Mouse (Mus musculus): ENCODE results near the gene Clcn1. TPM values are rescaled to one million over a fixed set of nuclear protein-coding genes. Genes with fewer than 3 reads are reported as not detected.

Gene Clcn1
- 0.36 TPM in 1 of 2 replicates, not detected in the other for polyA plus RNA-seq (2012; ENCODE audit: insufficient read depth, insufficient read length, missing spikeins)

- Histone ChIP-seq H3K4me1 (ENCODE audit: control insufficient read depth, insufficient read depth, low read length) (peaks cover 8% of the 10 kb centered on the region), H3K4me3 (ENCODE audit: insufficient read depth, low read length) (no peak within 1 kb of the TSS), H3K27ac (ENCODE audit: insufficient read depth, low read depth, low read length) (no peak within 1 kb of the TSS)
- no peak for TF ChIP-seq POLR2A (IDR thresholded peaks at IDR 0.05; ENCODE audit: borderline replicate concordance, low read depth, low read length)
- TF ChIP-seq CTCF (IDR thresholded peaks at IDR 0.05; ENCODE audit: low read depth, low read length): no peak
These were observed at the start of gene Clcn1 for GRCm38 (mm10) chr6:42286448-42286847. TSS of gene Clcn1 (plus strand) at chr6:42286685.

- TF ChIP-seq CTCF (IDR thresholded peaks at IDR 0.05; ENCODE audit: low read depth, low read length) (no peak), POLR2A (IDR thresholded peaks at IDR 0.05; ENCODE audit: borderline replicate concordance, low read depth, low read length) (no peak)
- Histone ChIP-seq H3K4me3 (ENCODE audit: insufficient read depth, low read length) (no peak overlapping the region), H3K4me1 (ENCODE audit: control insufficient read depth, insufficient read depth, low read length) (no peaks in the 10 kb centered on the region), H3K27ac (ENCODE audit: insufficient read depth, low read depth, low read length) (no peak overlapping the region)
These were observed 49.1 kb upstream of the Clcn1 start for GRCm38 (mm10) chr6:42237276-42237805.

- Histone ChIP-seq H3K27ac (ENCODE audit: insufficient read depth, low read depth, low read length) (no peak overlapping the region), H3K4me1 (ENCODE audit: control insufficient read depth, insufficient read depth, low read length) (peaks cover 2% of the 10 kb centered on the region; the same call in 1 of the 2 replicates), H3K4me3 (ENCODE audit: insufficient read depth, low read length) (no peak overlapping the region)
- no peak for TF ChIP-seq POLR2A (IDR thresholded peaks at IDR 0.05; ENCODE audit: borderline replicate concordance, low read depth, low read length)
- no peak for TF ChIP-seq CTCF (IDR thresholded peaks at IDR 0.05; ENCODE audit: low read depth, low read length)
These were observed 45.0 kb upstream of the Clcn1 start for GRCm38 (mm10) chr6:42241311-42242045.

- H3K27ac ChIP-seq (ENCODE audit: insufficient read depth, low read depth, low read length): no peak within 1 kb of the TSS
- H3K4me3 ChIP-seq (ENCODE audit: insufficient read depth, low read length): peak within 1 kb of the TSS; percentile 60
- TF ChIP-seq CTCF (IDR thresholded peaks at IDR 0.05; ENCODE audit: low read depth, low read length) (no peak), POLR2A (IDR thresholded peaks at IDR 0.05; ENCODE audit: borderline replicate concordance, low read depth, low read length) (no peak)
- peaks cover 2% of the 10 kb centered on the region; the same call in 1 of the 2 replicates for H3K4me1 ChIP-seq (ENCODE audit: control insufficient read depth, insufficient read depth, low read length)
These were observed 40.7 kb upstream of the Clcn1 start, which contains the start of gene Gstk1 for GRCm38 (mm10) chr6:42245711-42246353. TSS of gene Gstk1 (plus strand) at chr6:42245935.

- Histone ChIP-seq H3K27ac (ENCODE audit: insufficient read depth, low read depth, low read length) (no peak overlapping the region), H3K4me3 (ENCODE audit: insufficient read depth, low read length) (no peak overlapping the region), H3K4me1 (ENCODE audit: control insufficient read depth, insufficient read depth, low read length) (peaks cover 2% of the 10 kb centered on the region; the same call in 1 of the 2 replicates)
- no peak for TF ChIP-seq CTCF (IDR thresholded peaks at IDR 0.05; ENCODE audit: low read depth, low read length)
- TF ChIP-seq POLR2A (IDR thresholded peaks at IDR 0.05; ENCODE audit: borderline replicate concordance, low read depth, low read length): no peak
These were observed 39.3 kb upstream of the Clcn1 start for GRCm38 (mm10) chr6:42247173-42247572.

- Histone ChIP-seq H3K4me3 (ENCODE audit: insufficient read depth, low read length) (no peak overlapping the region), H3K27ac (ENCODE audit: insufficient read depth, low read depth, low read length) (no peak overlapping the region), H3K4me1 (ENCODE audit: control insufficient read depth, insufficient read depth, low read length) (peaks cover 2% of the 10 kb centered on the region; the same call in 1 of the 2 replicates)
- TF ChIP-seq POLR2A (IDR thresholded peaks at IDR 0.05; ENCODE audit: borderline replicate concordance, low read depth, low read length) (no peak), CTCF (IDR thresholded peaks at IDR 0.05; ENCODE audit: low read depth, low read length) (no peak)
These were observed 38.5 kb upstream of the Clcn1 start for GRCm38 (mm10) chr6:42247981-42248380.

- H3K4me1 ChIP-seq (ENCODE audit: control insufficient read depth, insufficient read depth, low read length): no peaks in the 10 kb centered on the region
These were observed 34.7 kb upstream of the Clcn1 start for GRCm38 (mm10) chr6:42251791-42252190.

GRCm38 (mm10) chr6:42253103-42253502 lies 33.4 kb upstream of the Clcn1 start:
- no peaks in the 10 kb centered on the region for H3K4me1 ChIP-seq (ENCODE audit: control insufficient read depth, insufficient read depth, low read length)
- TF ChIP-seq CTCF (IDR thresholded peaks at IDR 0.05; ENCODE audit: low read depth, low read length): no peak
- TF ChIP-seq POLR2A (IDR thresholded peaks at IDR 0.05; ENCODE audit: borderline replicate concordance, low read depth, low read length): no peak
- no peak overlapping the region for H3K27ac ChIP-seq (ENCODE audit: insufficient read depth, low read depth, low read length)
- no peak overlapping the region for H3K4me3 ChIP-seq (ENCODE audit: insufficient read depth, low read length)

More at GRCm38 (mm10) chr6:42251791-42252190, 34.7 kb upstream of the Clcn1 start:
- H3K27ac ChIP-seq (ENCODE audit: insufficient read depth, low read depth, low read length): no peak overlapping the region
- TF ChIP-seq POLR2A (IDR thresholded peaks at IDR 0.05; ENCODE audit: borderline replicate concordance, low read depth, low read length): no peak
- no peak for TF ChIP-seq CTCF (IDR thresholded peaks at IDR 0.05; ENCODE audit: low read depth, low read length)
- no peak overlapping the region for H3K4me3 ChIP-seq (ENCODE audit: insufficient read depth, low read length)

GRCm38 (mm10) chr6:42257303-42257863 lies 29.1 kb upstream of the Clcn1 start:
- H3K4me1 ChIP-seq (ENCODE audit: control insufficient read depth, insufficient read depth, low read length): no peaks in the 10 kb centered on the region
- H3K27ac ChIP-seq (ENCODE audit: insufficient read depth, low read depth, low read length): no peak overlapping the region
- TF ChIP-seq CTCF (IDR thresholded peaks at IDR 0.05; ENCODE audit: low read depth, low read length) (0 out of 2 replicates have a peak, but pooled peaks have one; percentile 11), POLR2A (IDR thresholded peaks at IDR 0.05; ENCODE audit: borderline replicate concordance, low read depth, low read length) (no peak)
- H3K4me3 ChIP-seq (ENCODE audit: insufficient read depth, low read length): no peak overlapping the region

All from bone marrow macrophage, adult 2 months (primary cell).